Mouse (Mus musculus) MEL-GATA-1-ER (cell line): ENCODE measurements around the gene Rbl1.
A peak's percentile ranks its signal among the peaks of the same experiment; 100 is the strongest.
"Not testable (repeated sequence)": the region's sequence is repeated elsewhere in the genome, so short reads cannot be mapped to it uniquely, and the experiment has no call there.

ENCODE experiments used
- DNase-seq: peaks from one replicate; pipeline ENCODE4 v3.0.0-alpha.2; 2012; ENCODE audit warnings: low read depth; ENCODE audit errors: extremely low read depth

Rbl1 gene

DNA sequence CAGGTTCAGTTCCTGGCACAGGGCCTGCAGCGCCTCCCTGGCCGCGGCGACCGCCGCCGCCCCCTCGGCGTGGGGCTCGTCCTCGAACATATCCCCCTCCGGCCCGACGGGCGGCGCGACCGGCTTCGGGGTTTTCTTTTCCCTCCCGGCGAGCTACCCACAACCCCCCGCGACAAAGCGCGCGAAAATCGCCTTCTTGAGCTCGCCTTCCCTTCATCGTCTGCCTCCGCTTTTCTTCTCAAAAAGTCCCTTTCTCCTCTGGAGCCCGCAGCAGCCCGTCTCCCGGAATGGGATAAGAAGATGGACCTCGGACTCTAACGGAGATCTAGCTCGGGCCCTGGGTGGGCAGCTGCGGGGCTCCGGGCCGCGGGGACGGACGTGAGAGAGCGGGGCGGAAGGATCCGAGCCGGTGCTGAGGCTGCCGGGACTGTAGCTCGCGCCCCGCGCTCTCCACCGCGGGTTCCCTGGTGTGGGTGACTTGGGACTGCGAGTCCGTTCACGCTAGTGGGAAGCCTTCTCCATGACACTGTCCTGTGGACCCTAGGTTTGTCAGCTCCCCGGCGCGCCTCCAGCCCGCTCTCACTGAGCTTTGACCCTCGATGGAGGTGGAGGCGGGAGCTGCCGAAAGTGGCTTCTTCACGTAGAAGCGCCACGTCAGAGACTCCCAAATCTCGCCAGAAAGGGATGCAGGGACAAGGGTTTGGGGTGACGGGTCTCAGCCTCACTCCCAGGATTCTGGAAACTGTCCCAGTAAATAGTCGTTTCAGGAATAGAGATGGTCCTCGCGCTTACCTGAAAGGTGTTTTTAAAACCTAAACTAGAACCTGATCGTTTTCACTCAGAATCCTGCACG lies at the start of gene Rbl1:
Gene Rbl1 (minus strand): TSS at position 169 of the 853 bp plus-strand sequence.
- DNase-seq, result peak; percentile 76

- DNase-seq, result no peak
Observed at GRCm38 (mm10) chr2:157248111-157248510, 43.8 kb upstream of the Rbl1 start.

DNA sequence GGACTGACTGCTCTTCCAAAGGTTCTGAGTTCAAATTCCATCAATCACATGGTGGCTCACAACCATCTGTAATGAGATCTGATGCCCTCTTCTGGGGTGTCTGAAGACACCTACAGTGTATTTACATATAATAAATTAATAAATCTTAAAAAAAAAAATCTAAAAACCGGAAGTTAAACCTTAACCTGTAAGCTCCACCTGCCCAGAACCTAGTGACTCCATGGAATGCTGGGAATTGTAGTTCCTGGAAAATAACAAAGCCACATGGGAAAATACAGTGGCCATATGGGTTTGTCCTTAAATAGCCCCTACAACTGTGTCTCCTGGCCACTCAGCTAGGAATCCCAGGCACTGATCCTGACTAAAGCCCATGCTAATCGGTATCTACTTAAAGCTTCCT lies 41.3 kb upstream of the Rbl1 start:
- DNase-seq, result no peak

GRCm38 (mm10) chr2:157245001-157245400 lies 40.7 kb upstream of the Rbl1 start:
- no peak for DNase-seq

GRCm38 (mm10) chr2:157235946-157236345 lies 31.6 kb upstream of the Rbl1 start:
- DNase-seq, result no peak

DNA sequence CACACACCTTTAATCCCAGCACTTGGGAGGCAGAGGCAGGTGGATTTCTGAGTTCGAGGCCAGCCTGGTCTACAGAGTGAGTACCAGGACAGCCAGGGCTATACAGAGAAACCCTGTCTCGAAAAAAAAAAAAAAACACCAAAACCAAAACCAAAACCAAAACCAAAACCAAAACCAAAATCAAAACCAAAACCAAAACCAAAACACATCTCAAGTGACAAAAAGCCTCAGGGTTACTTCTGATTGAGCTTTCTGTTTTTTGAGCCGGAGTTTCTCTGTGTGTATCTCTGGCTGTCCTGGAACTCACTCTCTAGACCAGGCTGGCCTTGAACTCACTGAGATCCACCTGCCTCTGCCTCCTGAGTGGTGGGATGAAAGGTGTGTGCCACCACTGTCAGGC lies 17.6 kb upstream of the Rbl1 start:
- DNase-seq, result not testable (repeated sequence)

GRCm38 (mm10) chr2:157220108-157220507 lies 15.8 kb upstream of the Rbl1 start:
- no peak for DNase-seq

DNA sequence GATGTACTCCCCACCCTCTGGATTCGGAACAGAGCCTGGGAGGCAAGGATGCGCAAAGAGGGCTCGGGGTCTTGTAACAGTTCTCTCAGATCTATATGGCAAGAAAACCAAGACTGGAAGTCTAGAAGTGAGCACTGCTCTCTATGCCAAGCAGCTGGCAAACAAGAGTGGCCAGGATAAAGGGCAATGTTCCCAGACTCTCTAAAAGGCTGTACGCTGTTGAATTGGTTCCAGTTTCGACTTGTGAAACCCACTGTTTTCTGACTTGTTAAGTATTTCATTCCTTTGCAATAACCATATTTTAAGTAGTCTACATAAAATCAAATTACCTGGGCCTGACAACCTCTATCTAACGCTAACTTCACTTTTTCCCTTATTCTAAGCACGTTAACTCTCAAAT lies 7.4 kb upstream of the Rbl1 start:
- no peak for DNase-seq

DNA sequence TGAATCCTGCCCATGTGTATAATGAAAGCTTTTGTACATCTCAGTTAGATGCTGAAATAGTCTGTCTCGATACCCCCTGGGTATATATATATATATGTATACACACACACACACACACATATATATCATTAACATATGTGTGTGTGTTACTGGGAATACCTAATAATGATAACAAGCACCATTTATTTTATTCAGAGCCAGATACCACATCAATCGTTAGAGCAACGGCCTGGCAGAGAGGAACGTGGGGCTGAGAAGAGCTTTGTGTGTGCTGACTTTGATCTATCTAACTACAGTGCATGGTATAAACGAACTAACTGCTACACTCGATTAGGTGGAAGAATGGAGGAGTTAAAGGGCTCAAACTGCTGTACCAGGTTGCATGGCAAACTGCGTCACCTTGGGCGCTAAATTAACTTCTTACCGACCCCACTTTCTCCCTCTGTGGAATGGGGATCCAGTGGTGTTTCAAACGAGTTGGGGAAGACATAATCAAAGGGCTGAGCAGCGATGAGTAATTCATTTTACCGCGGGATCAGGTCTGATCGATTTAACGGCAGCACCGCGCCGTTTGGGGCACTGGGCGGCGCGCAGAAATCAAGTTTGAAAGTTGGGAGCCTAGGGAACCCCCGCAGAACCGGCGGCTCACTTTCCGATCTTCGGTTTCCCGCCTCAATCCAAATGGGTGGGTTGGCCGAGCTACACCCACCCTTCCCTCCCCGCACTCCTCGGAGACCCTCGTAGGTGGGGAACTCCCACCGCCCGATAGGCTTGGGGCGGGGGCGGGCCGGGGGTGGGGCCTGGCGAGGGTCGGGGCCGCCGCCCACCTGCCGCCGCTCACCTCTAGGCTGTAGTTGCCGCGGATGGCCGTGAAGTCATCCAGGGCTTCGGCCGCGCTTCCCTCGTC lies 622 bp downstream of the Rbl1 start:
- DNase-seq, result peak; percentile 36

- no peak for DNase-seq
Observed at GRCm38 (mm10) chr2:157203026-157203425, 1.3 kb downstream of the Rbl1 start.

DNA sequence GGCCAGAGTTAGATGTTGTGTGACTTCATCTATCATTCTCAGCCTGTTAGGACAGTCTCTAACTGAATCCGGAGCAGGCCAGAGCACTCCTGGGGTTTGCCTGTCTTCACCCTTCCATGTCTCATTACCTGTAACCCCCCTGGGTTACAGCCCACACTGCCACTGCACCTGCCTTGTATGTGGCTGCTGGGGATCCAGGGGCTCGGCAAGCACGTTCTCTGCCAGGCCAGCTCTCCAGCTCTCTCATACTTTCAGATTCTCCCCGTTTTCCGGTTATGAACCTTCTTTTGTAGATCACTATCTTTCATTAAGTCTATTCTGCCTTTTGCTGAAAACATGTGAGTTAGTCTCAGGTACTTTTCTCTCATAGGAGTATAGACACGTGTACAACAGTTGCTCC lies 2.0 kb downstream of the Rbl1 start:
- no peak for DNase-seq

DNA sequence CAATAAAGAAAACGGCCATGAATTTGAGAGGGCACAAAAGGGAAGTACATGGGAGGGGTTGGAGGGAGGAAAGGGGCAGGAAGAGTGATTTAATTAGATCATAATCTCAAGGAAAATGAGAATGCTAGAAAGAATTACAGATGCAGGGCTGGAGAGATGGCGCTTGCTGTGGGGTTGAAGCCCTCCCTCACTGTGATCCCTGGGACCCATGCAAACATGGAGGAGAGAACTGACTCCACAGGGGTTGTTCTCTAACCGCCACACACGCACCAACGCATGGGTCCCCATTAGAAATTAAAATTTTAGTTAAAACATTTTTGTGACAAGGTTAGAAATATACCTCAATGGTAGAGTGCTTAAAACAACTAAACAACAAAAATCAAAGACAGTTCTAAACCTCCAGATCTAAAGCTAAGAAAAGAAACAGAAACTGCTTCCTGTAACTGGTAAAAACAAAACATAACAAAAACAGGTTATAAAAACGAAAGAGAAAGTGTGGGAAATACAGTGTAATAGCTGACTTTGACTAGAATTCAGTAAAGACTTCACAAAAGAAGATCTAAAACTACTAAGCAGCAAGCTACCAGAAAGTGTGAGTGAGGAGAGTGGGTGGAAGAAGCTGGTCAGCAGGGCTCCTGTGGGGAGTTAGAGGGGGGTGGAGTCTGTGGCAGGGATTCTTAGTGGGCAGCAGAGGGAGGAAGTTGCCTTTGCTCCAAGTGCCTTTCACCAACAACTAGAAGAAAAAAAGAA lies 3.1 kb downstream of the Rbl1 start:
- DNase-seq, result no peak

DNA sequence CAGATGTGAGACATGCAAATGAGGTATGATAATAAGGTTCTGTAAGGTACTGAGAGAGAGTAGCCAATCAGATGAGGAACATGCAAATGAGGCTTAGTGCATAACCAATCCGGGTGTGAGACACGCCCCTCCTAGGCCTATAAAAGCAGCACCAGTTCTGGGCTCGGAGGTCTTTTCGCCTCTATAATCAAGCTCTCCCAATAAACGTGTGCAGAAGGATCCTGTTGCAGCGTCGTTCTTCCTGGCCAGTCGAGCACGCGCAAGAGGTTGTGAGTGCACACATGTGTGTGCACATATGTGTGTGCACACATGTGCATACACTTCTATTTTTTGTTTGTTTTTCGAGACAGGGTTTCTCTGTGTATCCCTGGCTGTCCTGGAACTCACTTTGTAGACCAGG lies 5.9 kb downstream of the Rbl1 start:
- not testable (repeated sequence) for DNase-seq

DNA sequence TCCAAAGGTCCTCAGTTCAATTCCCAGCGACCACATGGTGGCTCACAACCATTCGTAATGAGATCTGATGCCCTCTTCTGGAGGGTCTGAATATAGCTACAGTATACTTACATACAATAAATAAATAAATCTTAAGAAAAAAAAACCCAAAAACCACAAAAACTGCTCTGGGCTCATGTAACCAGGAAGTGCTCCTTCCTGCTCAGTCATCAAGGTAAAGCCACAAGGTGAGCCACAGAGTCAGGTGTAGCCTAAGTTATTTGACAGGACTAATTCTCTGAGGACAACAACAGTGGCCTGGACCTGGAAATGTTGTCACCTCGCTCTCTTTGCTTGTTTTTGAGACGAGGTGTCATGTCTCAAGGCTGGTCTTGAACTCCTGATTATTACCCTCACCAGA lies 13.7 kb downstream of the Rbl1 start:
- no peak for DNase-seq

GRCm38 (mm10) chr2:157187223-157187622 lies 17.1 kb downstream of the Rbl1 start:
- DNase-seq, result no peak

DNA sequence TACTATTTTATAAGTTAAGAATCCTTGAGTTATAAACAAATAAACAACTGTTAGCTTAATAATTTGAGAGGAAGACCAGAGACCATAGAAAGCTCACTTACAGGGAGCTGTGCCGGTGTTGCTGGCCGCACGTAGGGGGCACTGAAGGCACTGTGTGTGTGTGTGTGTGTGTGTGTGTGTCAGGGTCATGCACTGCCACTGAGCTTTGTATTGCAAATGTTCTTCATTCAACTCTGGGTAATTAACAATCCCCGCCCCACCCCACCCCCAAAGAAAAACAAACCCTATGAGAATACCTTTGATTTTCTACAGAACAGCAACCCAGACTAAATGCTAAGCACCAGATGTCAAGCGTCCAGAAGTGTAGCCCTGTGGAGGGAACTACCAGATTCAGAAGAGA lies 17.8 kb downstream of the Rbl1 start:
- no peak for DNase-seq

DNA sequence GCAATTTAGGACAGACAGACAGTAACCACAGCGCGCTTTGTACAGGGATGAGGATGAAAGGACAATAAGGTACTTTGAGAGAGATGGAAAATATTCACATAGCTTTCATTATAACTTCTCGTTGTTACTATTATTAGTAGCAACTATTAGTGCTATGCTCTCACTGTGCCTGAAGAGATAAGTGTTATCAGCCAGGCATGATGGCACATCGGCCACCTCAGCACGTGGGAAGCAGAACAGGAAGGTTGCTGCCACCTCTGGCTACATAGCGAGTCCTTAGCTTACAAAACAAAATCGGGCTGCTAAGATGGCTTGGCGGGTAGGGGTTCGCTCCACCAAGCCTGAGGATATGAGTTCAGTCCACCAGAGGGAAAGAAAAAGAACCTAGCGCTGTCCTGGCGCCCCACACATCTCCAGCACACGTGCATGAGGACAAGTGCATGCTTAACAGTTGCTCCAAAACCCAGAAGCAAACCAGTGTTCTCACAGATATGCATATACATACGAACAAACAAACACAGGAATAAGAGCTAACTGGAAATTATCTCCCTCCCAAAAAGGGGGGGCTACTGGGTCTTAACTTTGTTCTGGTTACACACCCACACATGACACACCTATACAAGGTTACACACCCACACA lies 19.2 kb downstream of the Rbl1 start:
- no peak for DNase-seq

- DNase-seq, result no peak
Observed at GRCm38 (mm10) chr2:157178167-157178566, 26.2 kb downstream of the Rbl1 start.

GRCm38 (mm10) chr2:157176248-157176647 lies 28.1 kb downstream of the Rbl1 start:
- DNase-seq, result no peak

DNA sequence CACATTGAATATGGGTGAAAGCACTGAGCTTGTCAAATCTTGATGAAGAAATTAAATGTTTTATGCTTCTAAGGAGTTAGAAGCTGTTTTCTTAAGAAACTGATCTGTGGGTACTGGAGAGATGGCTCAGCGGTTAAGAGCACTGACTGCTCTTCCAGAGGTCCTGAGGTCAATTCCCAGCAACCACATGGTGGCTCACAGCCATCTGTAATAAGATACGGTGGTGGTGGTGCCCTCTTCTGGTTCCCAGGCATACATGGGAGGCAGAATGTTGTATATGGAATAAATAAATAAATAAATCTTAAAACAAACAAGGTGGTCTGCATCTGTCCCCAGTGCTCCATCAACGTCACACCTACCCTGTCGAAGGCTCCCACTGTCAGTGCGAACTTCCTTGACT lies 29.9 kb downstream of the Rbl1 start:
- DNase-seq, result no peak

DNA sequence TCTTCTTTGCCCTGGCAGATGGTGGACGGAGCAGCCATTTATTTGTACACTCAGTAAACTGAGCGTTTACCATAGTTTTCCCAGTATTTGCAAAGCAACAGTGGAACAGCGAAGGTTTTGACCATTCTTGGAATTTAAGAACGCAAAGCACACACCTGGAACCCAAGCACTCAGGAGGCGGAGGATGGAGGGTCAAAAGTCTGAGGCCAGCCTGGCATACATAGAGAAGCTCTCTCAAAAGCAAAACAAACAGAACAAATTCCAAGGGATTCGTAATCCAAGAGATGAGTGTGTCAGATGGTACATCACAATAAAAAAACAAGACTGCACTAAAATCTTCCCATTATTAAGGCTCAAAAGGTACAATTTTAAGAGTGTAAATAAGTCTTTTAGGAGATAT lies 30.8 kb downstream of the Rbl1 start:
- DNase-seq, result no peak
